Mouse (Mus musculus) thymus, adult 2 months (tissue): ENCODE data around the gene Srgap2. TPM values are rescaled to one million over a fixed set of nuclear protein-coding genes. Genes with fewer than 3 reads are reported as not detected.

ENCODE experiments used
- DNase-seq: peaks from one replicate; pipeline ENCODE4 v3.0.0; 2021
- H3K27ac ChIP-seq: fragments of 200-500 bp; 2 replicates; pipeline ENCODE4 v1.5.1; 2012; ENCODE audit warnings: low read length, control low read depth; ENCODE audit not compliant: control insufficient read depth, insufficient read depth
- H3K27me3 ChIP-seq: fragments of 200-500 bp; 2 replicates; pipeline ENCODE4 v1.6.1; 2012; ENCODE audit warnings: mild to moderate bottlenecking, low read length, moderate library complexity, mixed read lengths; ENCODE audit not compliant: control insufficient read depth, insufficient read depth
- H3K36me3 ChIP-seq: fragments of 200-500 bp; 2 replicates; pipeline ENCODE4 v1.6.1; 2012; ENCODE audit warnings: mild to moderate bottlenecking, low read length, moderate library complexity; ENCODE audit not compliant: control insufficient read depth, insufficient read depth
- H3K4me1 ChIP-seq: fragments of 200-500 bp; replicated peaks from 2 replicates; pipeline ENCODE4 v1.6.1; 2012; ENCODE audit warnings: low read length; ENCODE audit not compliant: control insufficient read depth, insufficient read depth
- H3K4me3 ChIP-seq: fragments of 200-500 bp; 2 replicates; pipeline ENCODE4 v1.5.1; 2012; ENCODE audit warnings: mild to moderate bottlenecking, low read length, control low read depth, moderate library complexity; ENCODE audit not compliant: control insufficient read depth, insufficient read depth
- CTCF ChIP-seq: fragments of 200-500 bp; IDR thresholded peaks from 2 replicates; pipeline ENCODE4 v1.5.1; 2012; ENCODE audit warnings: mild to moderate bottlenecking, control low read depth, low read length, moderate library complexity, borderline replicate concordance; ENCODE audit not compliant: control insufficient read depth, poor library complexity, insufficient read depth; ENCODE audit errors: extremely low read depth
- POLR2A ChIP-seq: fragments of 200-500 bp; IDR thresholded peaks from 2 replicates; pipeline ENCODE4 v1.6.1; 2012; ENCODE audit warnings: mild to moderate bottlenecking, low read length, control low read depth, moderate library complexity; ENCODE audit not compliant: control insufficient read depth, poor library complexity, insufficient read depth; ENCODE audit errors: extremely low read depth
- WGBS: fragments of 180-500 bp; shearing (Covaris S2); methylation state at CpG from one replicate; pipeline ENCODE4 v1.1.7; 2018; 5-methylcytosine and 5-hydroxymethylcytosine counted together
- polyA plus RNA-seq: library from polyadenylated mRNA; depleted of rRNA; stranded (reverse); fragments of >200 nt; gene quantifications from 2 replicates; pipeline ENCODE4 v1.2.3, GENCODE M21; 2012

Gene Srgap2
- polyA plus RNA-seq, 1 experiment, result 28.3 TPM

GRCm38 (mm10) chr1:131421113-131421512, 106.0 kb downstream of the Srgap2 start:
- no peak overlapping the region for H3K4me3 ChIP-seq
- H3K4me1 ChIP-seq, result no peaks in the 10 kb centered on the region
- DNase-seq, result no peak
- H3K27me3 ChIP-seq, result no peaks in the 10 kb centered on the region
- H3K27ac ChIP-seq, result no peak overlapping the region
- TF ChIP-seq CTCF (no peak), POLR2A (no peak)
- H3K36me3 ChIP-seq, result no peaks in the 10 kb centered on the region

- H3K36me3 ChIP-seq, result no peaks in the 10 kb centered on the region
- DNase-seq, result no peak
- 81% methylated on average over 4 of the region's 4 CpGs for WGBS
- no peak for TF ChIP-seq CTCF
- no peak for TF ChIP-seq POLR2A
- H3K4me1 ChIP-seq, result no peaks in the 10 kb centered on the region
- no peaks in the 10 kb centered on the region for H3K27me3 ChIP-seq
- H3K4me3 ChIP-seq, result no peak overlapping the region
- no peak overlapping the region for H3K27ac ChIP-seq
Measured at GRCm38 (mm10) chr1:131420660-131421059, 106.5 kb downstream of the Srgap2 start.

DNA sequence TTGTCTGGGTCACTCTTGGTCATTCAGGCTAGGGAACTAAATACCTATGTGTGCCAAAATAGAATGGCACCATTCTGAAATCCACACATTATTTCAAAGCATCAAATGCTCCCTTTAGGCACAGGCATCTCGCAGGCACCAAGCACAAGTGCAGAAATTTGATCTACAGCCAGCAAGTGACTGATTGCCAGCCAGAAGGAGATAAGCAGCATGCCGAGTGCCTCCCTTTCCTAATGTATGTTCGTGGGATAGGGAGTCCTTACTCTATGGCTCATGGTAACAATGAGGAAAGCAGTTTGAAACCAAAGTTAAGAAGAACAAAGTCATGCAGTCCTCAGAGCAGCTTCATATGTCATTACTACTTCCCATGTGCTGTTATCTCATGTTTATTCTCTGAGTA, 107.8 kb downstream of the Srgap2 start:
- 88% methylated on average over 3 of the region's 3 CpGs for WGBS
- Histone ChIP-seq H3K27ac (no peak overlapping the region), H3K36me3 (no peaks in the 10 kb centered on the region), H3K27me3 (no peaks in the 10 kb centered on the region), H3K4me3 (no peak overlapping the region), H3K4me1 (no peaks in the 10 kb centered on the region)
- TF ChIP-seq CTCF (no peak), POLR2A (no peak)
- DNase-seq, result no peak

DNA sequence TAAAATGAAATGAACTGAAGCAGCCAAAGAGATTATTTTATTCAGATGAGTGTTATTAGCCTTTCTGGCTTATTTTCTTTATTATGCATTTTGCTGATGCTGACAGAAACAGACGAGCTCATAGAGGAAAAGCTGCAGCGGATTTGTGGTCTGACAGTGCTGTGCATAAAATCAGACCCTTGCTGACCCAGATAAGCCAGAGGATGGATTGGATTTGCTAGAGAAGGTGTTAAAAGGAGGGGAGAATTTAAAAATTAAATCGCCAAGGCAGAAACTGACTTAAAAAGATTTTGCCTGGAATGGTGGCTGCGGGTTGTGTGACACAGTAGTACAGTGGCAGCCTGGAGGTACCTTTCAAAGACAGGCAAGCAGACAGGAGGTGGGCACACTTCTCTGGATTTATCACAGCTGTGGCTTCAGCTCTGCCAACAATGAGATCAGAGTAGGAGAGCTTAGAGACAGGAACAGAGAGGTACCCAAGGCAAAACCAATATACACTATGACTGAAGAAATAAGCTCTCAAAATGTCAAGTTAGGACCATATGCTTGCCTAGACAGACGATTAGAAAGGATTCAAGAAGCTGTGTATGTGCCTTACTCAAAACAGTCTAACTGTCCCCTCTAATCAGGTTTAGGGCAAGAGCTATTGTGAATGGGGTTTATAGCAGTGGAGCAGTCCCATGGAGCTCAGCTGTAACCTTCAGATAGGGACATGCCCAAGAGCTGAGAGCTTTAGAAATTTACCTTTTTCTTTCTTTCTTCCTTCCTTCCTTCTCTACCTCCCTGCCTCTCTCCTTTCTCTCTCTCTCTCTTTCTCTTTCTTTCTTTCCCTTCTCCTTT, 109.1 kb downstream of the Srgap2 start:
- Histone ChIP-seq H3K4me3 (no peak overlapping the region), H3K27ac (no peak overlapping the region), H3K4me1 (no peaks in the 10 kb centered on the region), H3K36me3 (no peaks in the 10 kb centered on the region), H3K27me3 (no peaks in the 10 kb centered on the region)
- 81% methylated on average over 5 of the region's 5 CpGs for WGBS
- TF ChIP-seq POLR2A (no peak), CTCF (no peak)
- DNase-seq, result no peak

- Histone ChIP-seq H3K4me1 (no peaks in the 10 kb centered on the region; the same call in 1 of the 2 replicates), H3K27me3 (no peaks in the 10 kb centered on the region), H3K4me3 (no peak overlapping the region), H3K27ac (no peak overlapping the region), H3K36me3 (no peaks in the 10 kb centered on the region)
- no peak for DNase-seq
- TF ChIP-seq CTCF, result no peak
- TF ChIP-seq POLR2A, result no peak
- WGBS, result 95% methylated on average over 5 of the region's 5 CpGs
Measured at GRCm38 (mm10) chr1:131417059-131417750, 109.9 kb downstream of the Srgap2 start.

DNA sequence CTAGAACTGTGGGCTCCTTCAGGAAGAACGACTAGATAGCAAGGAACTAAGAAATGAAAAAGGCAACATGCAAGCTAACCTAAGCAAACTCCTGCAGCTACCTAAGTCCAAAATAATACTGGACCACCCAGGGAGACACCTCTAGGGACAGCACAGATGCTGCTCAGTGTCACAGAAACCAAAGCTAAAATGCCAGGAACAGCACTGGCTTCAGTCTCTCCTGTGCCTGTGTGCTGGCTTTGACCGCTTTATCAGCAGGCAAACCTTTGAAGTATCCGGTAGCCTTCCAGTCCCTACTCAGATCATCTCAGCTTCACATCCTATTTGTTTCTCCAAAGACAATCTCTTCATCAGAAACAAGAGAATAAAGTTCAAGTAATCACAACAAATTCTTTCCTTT, 123.6 kb downstream of the Srgap2 start:
- no peak for DNase-seq
- H3K27ac ChIP-seq, result no peak overlapping the region
- WGBS, result 94% methylated on average over 3 of the region's 3 CpGs
- no peak overlapping the region for H3K4me3 ChIP-seq
- TF ChIP-seq POLR2A (no peak), CTCF (no peak)
- no peaks in the 10 kb centered on the region for H3K27me3 ChIP-seq
- no peaks in the 10 kb centered on the region for H3K4me1 ChIP-seq
- H3K36me3 ChIP-seq, result no peaks in the 10 kb centered on the region

DNA sequence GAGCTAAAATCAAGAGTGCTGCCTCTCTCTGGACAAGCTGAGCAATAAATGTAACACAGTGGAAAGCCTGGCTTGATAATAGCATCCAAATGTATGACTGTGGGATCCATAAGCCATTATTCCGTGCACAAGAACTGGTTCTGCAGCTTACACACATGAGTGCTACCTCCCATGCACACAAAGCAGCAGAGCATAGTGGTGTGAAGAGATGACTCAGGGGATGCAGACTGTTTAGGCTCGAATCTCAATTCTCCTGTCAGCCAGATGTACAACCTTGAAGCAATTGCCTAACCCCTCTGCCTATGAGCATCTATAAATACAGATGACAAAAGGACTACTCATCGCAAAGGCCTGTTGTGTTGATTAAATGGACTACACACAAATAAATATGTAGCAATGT, 126.3 kb downstream of the Srgap2 start:
- TF ChIP-seq POLR2A, result no peak
- WGBS, result 93% methylated on average over 3 of the region's 3 CpGs
- no peaks in the 10 kb centered on the region for H3K27me3 ChIP-seq
- H3K36me3 ChIP-seq, result no peaks in the 10 kb centered on the region
- no peak for DNase-seq
- H3K4me1 ChIP-seq, result no peaks in the 10 kb centered on the region
- H3K4me3 ChIP-seq, result no peak overlapping the region
- no peak overlapping the region for H3K27ac ChIP-seq
